Mouse (Mus musculus): ENCODE measurements around the gene Nfat5. TPM values are rescaled to one million over a fixed set of nuclear protein-coding genes. Genes with fewer than 3 reads are reported as not detected.

Gene Nfat5
- polyA plus RNA-seq, 1 experiment, result 42.7 TPM

DNA sequence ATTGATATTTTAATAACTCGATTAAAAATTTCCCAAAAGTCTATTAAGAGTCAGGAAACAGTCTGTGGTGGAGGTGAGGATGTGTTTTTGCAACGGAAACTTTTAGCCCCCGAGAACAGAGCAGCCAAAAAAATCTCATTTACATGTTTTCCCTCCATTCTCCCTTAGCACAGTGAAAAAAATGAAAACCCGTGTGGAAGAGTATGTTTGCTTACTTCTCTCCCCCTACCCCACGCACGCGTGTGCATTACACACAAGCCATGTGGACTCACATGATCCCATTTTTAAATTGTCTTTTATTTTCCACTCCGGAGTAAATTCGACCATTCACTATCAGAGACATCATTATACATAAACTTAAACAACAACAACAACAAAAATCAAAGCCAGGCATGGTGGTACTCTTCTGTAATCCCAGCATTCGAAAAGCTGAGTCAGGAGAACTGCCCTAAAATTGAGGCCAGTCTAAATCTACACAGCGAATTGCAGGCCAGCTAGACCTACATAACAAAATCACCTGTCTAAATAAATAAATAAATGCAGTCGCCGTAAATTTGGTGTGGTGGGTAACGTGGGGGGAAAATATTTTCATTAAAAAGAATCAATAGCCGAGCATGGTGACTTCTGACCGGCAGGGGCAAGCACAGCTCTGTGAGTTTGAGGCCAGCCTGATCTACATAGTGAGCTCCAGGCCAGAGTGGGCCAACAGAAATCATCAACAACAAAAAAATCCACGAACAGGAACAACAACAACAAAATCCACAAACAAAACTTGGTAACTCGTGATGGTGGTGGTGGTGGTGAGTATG lies 947 bp upstream of the Nfat5 start:
- no peak for TF ChIP-seq POLR2A (IDR thresholded peaks at IDR 0.05; ENCODE audit: borderline replicate concordance, extremely low read depth, insufficient read depth, insufficient read length, poor library complexity, severe bottlenecking)
- DNase-seq (ENCODE audit: low read depth), result no peak

GRCm38 (mm10) chr8:107293641-107294628 lies 665 bp downstream of the Nfat5 start:
- peak; percentile 57 for DNase-seq (ENCODE audit: low read depth)
- no peak for TF ChIP-seq CTCF (IDR thresholded peaks at IDR 0.05; ENCODE audit: borderline replicate concordance, extremely low read depth, insufficient read depth, insufficient read length)
- no peak for TF ChIP-seq POLR2A (IDR thresholded peaks at IDR 0.05; ENCODE audit: borderline replicate concordance, extremely low read depth, insufficient read depth, insufficient read length, poor library complexity, severe bottlenecking)

DNA sequence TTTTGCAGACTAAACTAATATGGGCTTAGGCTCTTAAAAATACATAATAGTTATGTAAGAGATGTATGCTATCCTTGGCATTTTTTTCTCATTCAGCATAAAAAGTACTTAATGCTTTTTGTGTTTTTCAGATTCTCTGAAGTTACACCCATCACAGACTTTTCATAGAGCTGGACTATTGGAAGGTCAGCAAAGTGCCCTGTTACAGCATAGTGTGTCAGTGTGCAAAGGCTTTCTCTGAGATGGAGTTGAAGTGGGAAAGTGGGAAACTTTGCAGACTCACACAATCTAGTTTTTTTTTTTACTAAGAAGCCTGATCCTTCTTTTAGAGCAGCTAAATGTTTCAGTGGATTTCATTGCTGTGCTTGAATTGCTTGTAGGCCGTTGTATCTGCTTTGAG lies 2.2 kb downstream of the Nfat5 start:
- no peak for DNase-seq (ENCODE audit: low read depth)
- TF ChIP-seq CTCF (IDR thresholded peaks at IDR 0.05; ENCODE audit: borderline replicate concordance, extremely low read depth, insufficient read depth, insufficient read length) (no peak), POLR2A (IDR thresholded peaks at IDR 0.05; ENCODE audit: borderline replicate concordance, extremely low read depth, insufficient read depth, insufficient read length, poor library complexity, severe bottlenecking) (no peak)

DNA sequence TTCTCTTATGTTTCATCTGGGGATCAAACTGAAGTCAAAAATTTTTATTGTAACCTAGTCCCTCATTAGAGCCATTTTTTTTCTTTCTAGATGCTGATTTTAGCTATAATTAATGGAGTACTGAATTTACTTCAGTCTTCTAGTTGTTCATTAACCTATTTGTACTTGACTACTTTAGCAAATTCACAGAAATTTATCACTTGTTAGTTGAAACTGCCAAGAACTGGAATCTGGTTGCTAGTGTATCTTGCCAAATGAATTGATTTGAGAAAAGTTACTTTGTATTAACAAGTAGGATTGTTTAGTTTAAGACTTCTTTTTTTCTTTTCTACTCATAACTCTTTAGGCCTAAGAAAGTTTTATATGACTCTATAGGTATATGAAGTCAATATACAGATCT lies 18.6 kb downstream of the Nfat5 start:
- no peak for DNase-seq (ENCODE audit: low read depth)
- no peak for TF ChIP-seq CTCF (IDR thresholded peaks at IDR 0.05; ENCODE audit: borderline replicate concordance, extremely low read depth, insufficient read depth, insufficient read length)
- no peak for TF ChIP-seq POLR2A (IDR thresholded peaks at IDR 0.05; ENCODE audit: borderline replicate concordance, extremely low read depth, insufficient read depth, insufficient read length, poor library complexity, severe bottlenecking)

- TF ChIP-seq CTCF (IDR thresholded peaks at IDR 0.05; ENCODE audit: borderline replicate concordance, extremely low read depth, insufficient read depth, insufficient read length) (peak; percentile 90), POLR2A (IDR thresholded peaks at IDR 0.05; ENCODE audit: borderline replicate concordance, extremely low read depth, insufficient read depth, insufficient read length, poor library complexity, severe bottlenecking) (no peak)
Measured at GRCm38 (mm10) chr8:107324142-107324541, 30.9 kb downstream of the Nfat5 start.

DNA sequence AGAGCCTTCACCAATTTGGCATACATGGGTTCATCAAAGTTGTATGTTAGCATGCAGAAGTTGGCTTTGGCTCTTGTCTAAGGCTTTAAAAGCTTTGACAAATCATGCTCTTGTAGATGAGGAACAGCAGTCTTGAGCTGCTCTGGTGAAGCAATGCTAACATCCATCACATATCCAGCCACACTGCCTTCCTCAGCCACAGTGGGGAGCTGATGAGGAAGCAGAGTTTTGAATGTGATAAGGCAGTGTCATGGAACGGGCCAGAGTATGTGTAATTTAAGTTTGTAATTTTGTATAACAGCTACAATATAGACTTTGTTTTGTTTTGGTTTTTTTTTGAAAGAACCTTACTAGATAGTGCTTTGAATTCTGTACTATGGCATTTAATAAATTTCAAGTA lies 36.3 kb downstream of the Nfat5 start:
- TF ChIP-seq POLR2A (IDR thresholded peaks at IDR 0.05; ENCODE audit: borderline replicate concordance, extremely low read depth, insufficient read depth, insufficient read length, poor library complexity, severe bottlenecking) (no peak), CTCF (IDR thresholded peaks at IDR 0.05; ENCODE audit: borderline replicate concordance, extremely low read depth, insufficient read depth, insufficient read length) (no peak)
- DNase-seq (ENCODE audit: low read depth), result no peak

More at GRCm38 (mm10) chr8:107324142-107324541, 30.9 kb downstream of the Nfat5 start:
- peak; percentile 93 for DNase-seq (ENCODE audit: low read depth)

GRCm38 (mm10) chr8:107336480-107336879 lies 43.2 kb downstream of the Nfat5 start:
- DNase-seq (ENCODE audit: low read depth), result peak; percentile 32
- no peak for TF ChIP-seq POLR2A (IDR thresholded peaks at IDR 0.05; ENCODE audit: borderline replicate concordance, extremely low read depth, insufficient read depth, insufficient read length, poor library complexity, severe bottlenecking)
- no peak for TF ChIP-seq CTCF (IDR thresholded peaks at IDR 0.05; ENCODE audit: borderline replicate concordance, extremely low read depth, insufficient read depth, insufficient read length)

- no peak for DNase-seq (ENCODE audit: low read depth)
- TF ChIP-seq CTCF (IDR thresholded peaks at IDR 0.05; ENCODE audit: borderline replicate concordance, extremely low read depth, insufficient read depth, insufficient read length) (no peak), POLR2A (IDR thresholded peaks at IDR 0.05; ENCODE audit: borderline replicate concordance, extremely low read depth, insufficient read depth, insufficient read length, poor library complexity, severe bottlenecking) (no peak)
Measured at GRCm38 (mm10) chr8:107370311-107370710, 77.0 kb downstream of the Nfat5 start.

GRCm38 (mm10) chr8:107377346-107377745 lies 84.1 kb downstream of the Nfat5 start:
- no peak for DNase-seq (ENCODE audit: low read depth)
- TF ChIP-seq CTCF (IDR thresholded peaks at IDR 0.05; ENCODE audit: borderline replicate concordance, extremely low read depth, insufficient read depth, insufficient read length), result no peak
- no peak for TF ChIP-seq POLR2A (IDR thresholded peaks at IDR 0.05; ENCODE audit: borderline replicate concordance, extremely low read depth, insufficient read depth, insufficient read length, poor library complexity, severe bottlenecking)

- no peak for TF ChIP-seq POLR2A (IDR thresholded peaks at IDR 0.05; ENCODE audit: borderline replicate concordance, extremely low read depth, insufficient read depth, insufficient read length, poor library complexity, severe bottlenecking)
- TF ChIP-seq CTCF (IDR thresholded peaks at IDR 0.05; ENCODE audit: borderline replicate concordance, extremely low read depth, insufficient read depth, insufficient read length), result no peak
- DNase-seq (ENCODE audit: low read depth), result no peak
Measured at GRCm38 (mm10) chr8:107380734-107381133, 87.5 kb downstream of the Nfat5 start.

DNA sequence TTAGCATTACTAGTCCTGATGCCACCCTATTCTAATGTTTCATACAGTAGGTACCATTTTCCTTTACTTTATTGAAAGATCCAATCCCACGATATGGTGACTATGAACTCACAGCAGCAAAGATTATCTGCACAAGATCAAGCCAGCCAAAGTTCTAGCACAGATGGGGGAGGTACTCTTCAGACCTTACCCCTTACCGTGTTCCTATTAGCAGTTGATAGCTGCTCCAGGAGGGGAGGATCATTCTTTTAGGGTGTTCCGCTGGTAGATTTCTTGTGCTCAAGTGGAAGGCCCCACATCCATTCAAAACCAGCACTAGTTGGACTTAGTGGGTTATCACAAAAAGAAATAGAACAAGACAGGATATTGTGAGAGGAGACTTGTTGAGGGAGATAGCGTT lies 88.4 kb downstream of the Nfat5 start:
- TF ChIP-seq POLR2A (IDR thresholded peaks at IDR 0.05; ENCODE audit: borderline replicate concordance, extremely low read depth, insufficient read depth, insufficient read length, poor library complexity, severe bottlenecking) (no peak), CTCF (IDR thresholded peaks at IDR 0.05; ENCODE audit: borderline replicate concordance, extremely low read depth, insufficient read depth, insufficient read length) (no peak)

More for the DNA sequence above, 88.4 kb downstream of the Nfat5 start:
- no peak for DNase-seq (ENCODE audit: low read depth)
